Mouse (Mus musculus): ENCODE data around the gene Kcna5.

DNA sequence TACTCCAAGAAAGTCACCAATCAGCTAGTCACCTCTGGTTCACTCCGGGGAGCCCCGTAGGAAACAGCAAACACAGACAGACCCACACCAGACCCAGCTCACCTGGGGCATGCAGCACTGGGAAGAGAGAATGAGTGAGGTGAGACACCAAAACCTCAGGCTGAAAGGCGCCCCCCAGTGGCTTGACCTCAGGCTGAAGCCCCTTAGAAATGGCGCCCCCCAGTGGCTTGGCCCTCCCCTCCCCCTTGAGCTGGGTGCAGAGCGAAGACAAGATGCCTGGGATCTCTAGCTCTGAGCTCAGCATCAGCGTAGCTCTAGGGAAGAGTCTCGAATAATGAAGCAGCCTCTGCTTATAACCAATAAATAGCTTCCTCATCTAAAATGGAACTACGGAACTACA is 31.3 kb downstream of the Kcna5 start:
- no peak for TF ChIP-seq CTCF (IDR thresholded peaks at IDR 0.05; ENCODE audit: extremely low read depth, insufficient read length, insufficient replicate concordance, low read depth, low read length)
- no peak for TF ChIP-seq POLR2A (IDR thresholded peaks at IDR 0.05; ENCODE audit: low read depth, low read length)
